Mouse (Mus musculus): ENCODE measurements around the gene Vmn1r113. TPM values are rescaled to one million over a fixed set of nuclear protein-coding genes. Genes with fewer than 3 reads are reported as not detected.
"Not testable (repeated sequence)": the region's sequence is repeated elsewhere in the genome, so short reads cannot be mapped to it uniquely, and the experiment has no call there.

Vmn1r113 gene
- total RNA-seq (2021), result not detected in 2 replicates
- long read RNA-seq, experiment 1, result 0 reads
- long read RNA-seq, experiment 2, result 0 reads

DNA sequence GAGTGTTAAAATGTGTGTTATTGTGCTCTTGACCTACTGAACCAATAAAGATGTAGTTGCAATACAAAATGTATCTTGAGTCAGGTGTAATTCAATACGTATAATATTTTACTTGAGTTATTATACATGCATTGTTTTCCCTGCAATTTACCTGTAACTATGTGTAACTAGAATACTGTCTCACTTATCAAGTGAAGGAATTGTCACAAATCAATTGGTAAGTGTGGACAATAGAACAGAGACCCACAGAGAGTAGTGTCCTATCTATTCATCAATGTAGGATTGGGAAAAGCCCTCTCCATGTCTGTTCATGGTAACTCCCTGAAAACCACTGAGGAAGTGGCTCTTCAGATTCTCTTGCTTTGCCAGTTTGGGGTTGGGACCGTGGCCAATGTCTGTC lies at the start of gene Vmn1r113:
Vmn1r113 (plus strand) TSS at position 301 of the 400 bp plus-strand sequence.
- not testable (repeated sequence) for DNase-seq

- not testable (repeated sequence) for DNase-seq
These were observed 16.2 kb upstream of the Vmn1r113 start, which contains the start of gene Vmn1r112 for GRCm38 (mm10) chr7:20770885-20771284. TSS of gene Vmn1r112 (plus strand) at chr7:20771185.

DNA sequence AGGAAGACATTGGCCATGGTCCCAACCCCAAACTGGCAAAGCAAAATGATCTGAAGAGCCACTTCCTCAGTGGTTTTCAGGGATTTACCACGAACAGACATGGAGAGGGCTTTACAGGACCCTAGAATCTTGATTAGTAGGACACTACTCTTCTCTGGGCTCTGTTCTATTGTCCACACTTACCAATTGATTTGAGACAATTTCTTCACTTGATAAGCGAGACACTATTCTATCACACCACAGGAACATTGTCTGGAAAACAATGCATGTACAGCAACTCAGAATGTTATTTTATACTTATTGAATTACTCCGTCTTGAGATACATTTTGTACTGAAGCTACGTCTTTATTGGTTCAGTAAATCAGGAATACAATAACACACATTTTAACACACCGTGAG lies 25.0 kb downstream of the Vmn1r113 start, which contains the start of gene Vmn1r114:
Vmn1r114 (minus strand) TSS at position 101 of the 400 bp plus-strand sequence.
- DNase-seq, result not testable (repeated sequence)

Other genes starting within 250 kb of the Vmn1r113 start
- gene Gm5726, start 241.5 kb upstream of the Vmn1r113 start, total RNA-seq (2021), result not detected in 2 replicates
- gene Gm4141, start 211.0 kb upstream of the Vmn1r113 start, total RNA-seq (2021), result not detected in 2 replicates
- not detected in 2 replicates for gene Gm4513, start 188.3 kb upstream of the Vmn1r113 start, total RNA-seq (2021)
- gene Vmn1r107, start 118.4 kb upstream of the Vmn1r113 start, total RNA-seq (2021), result not detected in 2 replicates
- not detected in 2 replicates for gene Vmn1r111, start 84.1 kb upstream of the Vmn1r113 start, total RNA-seq (2021)
- not detected in 2 replicates for gene Gm10668, start 56.7 kb upstream of the Vmn1r113 start, total RNA-seq (2021)
- gene Vmn1r112, start 16.1 kb upstream of the Vmn1r113 start, total RNA-seq (2021), result not detected in 2 replicates
- not detected in 2 replicates for gene Vmn1r114, start 24.9 kb downstream of the Vmn1r113 start, total RNA-seq (2021)
- gene Vmn1r115, start 57.7 kb downstream of the Vmn1r113 start, total RNA-seq (2021), result not detected in 2 replicates
- not detected in 2 replicates for gene Vmn1r116, start 85.0 kb downstream of the Vmn1r113 start, total RNA-seq (2021)
- gene Vmn1r117, start 96.8 kb downstream of the Vmn1r113 start, total RNA-seq (2021), result not detected in 2 replicates
- gene Vmn1r118, start 125.1 kb downstream of the Vmn1r113 start, total RNA-seq (2021), result not detected in 2 replicates
- gene Vmn1r119, start 225.2 kb downstream of the Vmn1r113 start, total RNA-seq (2021), result not detected in 2 replicates